Mouse (Mus musculus) liver, embryonic 14 days (tissue): ENCODE data around the gene Pmf1. TPM values are rescaled to one million over a fixed set of nuclear protein-coding genes. Genes with fewer than 3 reads are reported as not detected.

Experiments
- polyA plus RNA-seq: library from polyadenylated mRNA; depleted of rRNA; stranded (reverse); fragments of >200 nt; gene quantifications from 2 replicates; pipeline ENCODE4 v1.2.3, GENCODE M21; 2012; rRNA removed

The Pmf1 gene
- polyA plus RNA-seq = 57.8 and 64.4 TPM in 2 replicates

GRCm38 (mm10) chr3:88409741-88410644 lies at the start of gene Pmf1:
Gene Pmf1 (minus strand): TSS chr3:88410331.

GRCm38 (mm10) chr3:88424605-88425329 lies 14.6 kb upstream of the Pmf1 start, which contains the start of gene Slc25a44:
Gene Slc25a44 (minus strand): TSS chr3:88425139.

GRCm38 (mm10) chr3:88384364-88384763 lies 25.8 kb downstream of the Pmf1 start, which contains the start of gene Bglap:
Gene Bglap (minus strand): TSS chr3:88384464.

GRCm38 (mm10) chr3:88378599-88378998 lies 31.5 kb downstream of the Pmf1 start, which contains the start of gene Bglap2:
Gene Bglap2 (minus strand): TSS chr3:88378699.

GRCm38 (mm10) chr3:88372643-88373042 lies 37.5 kb downstream of the Pmf1 start, which contains the start of gene Bglap3:
Gene Bglap3 (minus strand): TSS chr3:88372743.

GRCm38 (mm10) chr3:88364337-88364736 lies 45.8 kb downstream of the Pmf1 start, which contains the start of gene Paqr6:
Gene Paqr6 (plus strand): TSS chr3:88364584.

Other genes starting within 250 kb of the Pmf1 start
- gene Rhbg, start 155.6 kb downstream of the Pmf1 start, polyA plus RNA-seq = 5.2 and 5.9 TPM in 2 replicates
- gene Gm38392, start 123.1 kb downstream of the Pmf1 start, polyA plus RNA-seq = 0.05 TPM in 1 of 2 replicates, not detected in the other
- 2.3 TPM in 2 replicates for gene Tsacc, start 113.3 kb downstream of the Pmf1 start, polyA plus RNA-seq
- 184 and 203 TPM in 2 replicates for gene Cct3, start 113.2 kb downstream of the Pmf1 start, polyA plus RNA-seq
- 25.8 and 30.1 TPM in 2 replicates for gene Glmp, start 85.3 kb downstream of the Pmf1 start, polyA plus RNA-seq
- 0.53 and 0.83 TPM in 2 replicates for gene Tmem79, start 74.2 kb downstream of the Pmf1 start, polyA plus RNA-seq
- 31.8 and 36.4 TPM in 2 replicates for gene Smg5, start 74.1 kb downstream of the Pmf1 start, polyA plus RNA-seq
- 6.3 and 7.4 TPM in 2 replicates for gene Paqr6, start 45.7 kb downstream of the Pmf1 start, polyA plus RNA-seq
- gene Bglap3, start 37.6 kb downstream of the Pmf1 start, polyA plus RNA-seq = 0.31 and 0.45 TPM in 2 replicates
- gene Bglap2, start 31.6 kb downstream of the Pmf1 start, polyA plus RNA-seq = not detected in 2 replicates
- not detected in 2 replicates for gene Bglap, start 25.9 kb downstream of the Pmf1 start, polyA plus RNA-seq
- gene Slc25a44, start 14.8 kb upstream of the Pmf1 start, polyA plus RNA-seq = 7.5 and 8.9 TPM in 2 replicates
- 11.0 and 13.4 TPM in 2 replicates for gene Sema4a, start 50.9 kb upstream of the Pmf1 start, polyA plus RNA-seq
- 62.2 and 64.1 TPM in 2 replicates for gene Lmna, start 99.6 kb upstream of the Pmf1 start, polyA plus RNA-seq
- 1.2 and 1.3 TPM in 2 replicates for gene Mex3a, start 122.1 kb upstream of the Pmf1 start, polyA plus RNA-seq
- 0.12 and 0.32 TPM in 2 replicates for gene Rab25, start 138.0 kb upstream of the Pmf1 start, polyA plus RNA-seq
- 70.8 and 71.2 TPM in 2 replicates for gene Lamtor2, start 142.7 kb upstream of the Pmf1 start, polyA plus RNA-seq
- gene Ubqln4, start 143.4 kb upstream of the Pmf1 start, polyA plus RNA-seq = 21.4 and 23.9 TPM in 2 replicates
- 151 and 178 TPM in 2 replicates for gene Ssr2, start 165.5 kb upstream of the Pmf1 start, polyA plus RNA-seq
- gene Arhgef2, start 195.6 kb upstream of the Pmf1 start, polyA plus RNA-seq = 8.0 and 11.1 TPM in 2 replicates
- not detected in 2 replicates for gene Rxfp4, start 242.8 kb upstream of the Pmf1 start, polyA plus RNA-seq